Mouse (Mus musculus): ENCODE data around the gene Bhlha9.
"Not testable (repeated sequence)": the region's sequence is repeated elsewhere in the genome, so short reads cannot be mapped to it uniquely, and the experiment has no call there.

Bhlha9 gene

DNA sequence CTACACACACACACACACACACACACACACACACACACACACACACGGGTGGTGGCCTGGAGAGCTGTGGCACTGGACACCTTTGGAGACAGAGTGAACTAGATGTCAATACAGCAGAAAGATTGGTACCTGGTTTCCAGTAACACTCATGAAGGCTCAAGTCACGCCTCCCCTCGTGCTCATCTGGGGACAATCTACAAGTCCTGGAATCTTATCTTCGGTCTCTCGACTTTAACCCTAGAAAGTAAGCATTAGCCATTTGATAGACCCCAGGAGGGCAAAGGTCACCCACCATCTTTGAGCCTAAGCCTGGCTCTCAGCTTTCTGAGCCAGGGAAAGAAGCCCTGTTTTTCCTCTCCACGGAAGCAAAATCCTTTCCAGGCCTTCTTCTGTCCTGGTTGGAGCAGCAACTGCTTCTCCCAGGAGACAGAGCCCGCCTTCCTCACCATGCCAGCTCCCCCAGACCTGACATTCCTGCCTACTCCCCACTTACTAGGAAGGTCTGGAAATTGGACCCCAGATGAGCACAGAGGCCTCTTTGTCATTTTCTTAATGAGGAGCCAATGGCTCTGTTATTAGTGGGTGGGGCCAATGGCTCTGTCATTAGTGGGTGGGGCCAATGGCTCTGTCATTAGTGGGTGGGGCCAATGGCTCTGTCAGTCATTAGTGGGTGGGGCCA lies 10.3 kb upstream of the Bhlha9 start:
- DNase-seq (ENCODE audit: inconsistent ontology term), result no peak

DNA sequence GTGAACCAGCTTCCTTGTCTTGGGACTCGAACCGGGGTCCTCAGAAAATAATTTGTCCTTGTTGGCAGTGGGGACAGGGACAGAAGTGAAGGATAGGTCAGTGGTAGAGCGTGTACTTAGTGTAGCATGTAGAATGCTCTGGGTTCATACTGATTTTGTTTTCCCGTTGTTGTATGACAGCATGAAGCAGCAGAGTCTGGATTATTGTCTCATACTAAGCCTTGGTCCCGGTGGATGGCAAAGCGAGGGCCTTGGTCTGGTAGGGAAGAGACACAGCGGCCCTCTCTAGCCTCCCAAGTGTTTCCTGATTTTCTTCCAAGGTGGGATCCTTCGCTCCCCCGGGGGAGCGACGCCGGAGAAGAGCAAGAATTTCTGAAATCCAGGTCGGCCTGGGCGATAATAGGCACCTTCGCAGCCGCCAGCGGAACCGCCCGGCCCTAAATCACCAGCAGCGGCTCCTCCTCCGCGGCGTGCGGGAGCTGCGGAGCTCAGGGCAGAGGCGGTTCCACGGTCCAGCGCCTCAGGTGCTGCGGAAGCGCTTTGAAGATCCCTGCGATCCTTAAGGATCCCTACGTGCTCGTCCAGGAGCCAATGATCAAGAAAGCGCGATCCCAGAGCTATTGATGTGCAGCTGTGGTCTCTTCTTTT lies 6.1 kb upstream of the Bhlha9 start:
- DNase-seq (ENCODE audit: inconsistent ontology term), result no peak

GRCm38 (mm10) chr11:76667807-76668206 lies 4.5 kb upstream of the Bhlha9 start:
- no peak for DNase-seq (ENCODE audit: inconsistent ontology term)

GRCm38 (mm10) chr11:76672561-76673384 lies 503 bp downstream of the Bhlha9 start:
- DNase-seq (ENCODE audit: inconsistent ontology term), result peak; percentile 29

GRCm38 (mm10) chr11:76674199-76674598 lies 1.9 kb downstream of the Bhlha9 start:
- DNase-seq (ENCODE audit: inconsistent ontology term), result no peak

DNA sequence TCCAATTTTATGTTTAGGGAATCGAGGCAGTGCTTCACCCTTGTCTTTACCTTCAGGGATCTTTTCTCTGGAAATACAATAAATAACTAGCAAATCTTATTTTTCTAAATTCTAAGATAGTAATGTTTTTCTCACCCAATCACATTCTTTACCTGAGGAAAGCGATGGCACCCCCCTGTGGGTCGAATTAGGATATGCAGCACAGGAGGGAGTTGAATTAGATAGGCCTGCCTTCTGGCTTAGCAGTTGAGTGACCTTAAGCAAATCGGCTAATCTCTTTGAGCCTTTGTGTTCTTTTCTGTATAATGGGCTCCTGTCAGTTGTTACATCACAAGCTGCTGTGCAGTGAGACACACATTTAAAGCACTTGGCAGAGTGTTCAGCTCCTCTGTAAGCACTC lies 2.4 kb downstream of the Bhlha9 start:
- no peak for DNase-seq (ENCODE audit: inconsistent ontology term)

- DNase-seq (ENCODE audit: inconsistent ontology term), result not testable (repeated sequence)
Observed at GRCm38 (mm10) chr11:76679508-76679907, 7.2 kb downstream of the Bhlha9 start, which contains the start of gene Trarg1. Gene Trarg1, plus strand, starts transcription at chr11:76679808.

- DNase-seq (ENCODE audit: inconsistent ontology term), result no peak
Observed at GRCm38 (mm10) chr11:76685604-76686003, 13.3 kb downstream of the Bhlha9 start.

DNA sequence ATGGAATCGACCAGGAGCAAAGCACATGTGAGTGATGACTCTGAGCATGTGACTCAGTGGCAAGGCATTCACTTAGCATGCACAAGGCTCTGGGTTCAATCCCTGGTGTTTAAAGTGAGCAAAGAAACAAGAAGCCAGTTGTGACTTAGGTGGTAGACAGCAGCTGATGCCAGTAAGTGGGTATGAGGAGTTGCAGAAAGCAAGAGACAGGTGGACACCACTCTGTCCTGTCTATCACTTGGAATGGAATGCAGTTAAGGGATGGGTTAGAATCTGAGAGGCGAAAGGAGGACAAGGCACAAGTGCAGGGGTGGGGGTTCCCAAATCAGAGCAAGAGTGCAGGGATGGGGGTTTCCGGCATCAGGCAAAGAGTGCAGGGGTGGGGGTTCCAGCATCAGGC lies 19.8 kb downstream of the Bhlha9 start:
- no peak for DNase-seq (ENCODE audit: inconsistent ontology term)

DNA sequence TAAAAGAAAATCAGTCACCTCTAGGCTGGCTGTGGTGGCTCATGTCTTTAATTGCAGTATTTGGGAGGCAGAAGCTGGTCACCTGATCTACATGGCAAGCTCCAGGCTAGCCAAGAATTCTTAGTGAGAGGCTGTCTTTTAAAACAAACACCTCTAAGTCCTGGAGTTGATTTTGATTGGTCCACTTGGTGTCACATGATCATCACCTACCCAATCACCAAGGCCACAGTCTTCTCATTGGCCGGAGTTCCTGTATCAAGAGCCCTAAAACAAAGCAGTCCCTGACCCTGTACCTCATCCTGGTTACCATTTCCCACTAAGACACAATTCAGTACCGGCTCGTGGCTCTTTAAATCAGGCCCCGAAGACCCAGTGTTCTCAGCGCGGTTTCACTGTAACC lies 23.5 kb downstream of the Bhlha9 start:
- DNase-seq (ENCODE audit: inconsistent ontology term), result no peak

GRCm38 (mm10) chr11:76699626-76700025 lies 27.4 kb downstream of the Bhlha9 start:
- no peak for DNase-seq (ENCODE audit: inconsistent ontology term)

GRCm38 (mm10) chr11:76707656-76708055 lies 35.4 kb downstream of the Bhlha9 start:
- DNase-seq (ENCODE audit: inconsistent ontology term), result no peak

DNA sequence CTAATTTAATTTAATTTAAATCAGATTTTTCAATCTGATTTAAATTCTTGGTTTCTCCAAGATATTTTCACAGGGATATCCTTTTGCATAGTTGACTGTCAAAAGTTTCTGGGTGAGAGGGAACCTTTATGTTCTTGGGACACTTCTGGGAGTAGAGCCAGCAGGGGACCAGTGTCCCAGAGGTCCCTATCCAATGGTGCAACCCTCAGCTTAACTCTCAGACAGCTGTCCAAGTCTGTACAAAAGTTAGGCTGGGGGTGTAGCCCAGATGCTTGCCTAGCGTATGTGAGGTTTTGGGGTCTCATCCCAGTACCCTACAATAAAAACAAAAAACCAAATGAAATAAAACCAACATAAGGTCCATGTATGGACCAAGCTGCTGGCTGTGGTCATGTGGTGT lies 35.8 kb downstream of the Bhlha9 start:
- no peak for DNase-seq (ENCODE audit: inconsistent ontology term)

DNA sequence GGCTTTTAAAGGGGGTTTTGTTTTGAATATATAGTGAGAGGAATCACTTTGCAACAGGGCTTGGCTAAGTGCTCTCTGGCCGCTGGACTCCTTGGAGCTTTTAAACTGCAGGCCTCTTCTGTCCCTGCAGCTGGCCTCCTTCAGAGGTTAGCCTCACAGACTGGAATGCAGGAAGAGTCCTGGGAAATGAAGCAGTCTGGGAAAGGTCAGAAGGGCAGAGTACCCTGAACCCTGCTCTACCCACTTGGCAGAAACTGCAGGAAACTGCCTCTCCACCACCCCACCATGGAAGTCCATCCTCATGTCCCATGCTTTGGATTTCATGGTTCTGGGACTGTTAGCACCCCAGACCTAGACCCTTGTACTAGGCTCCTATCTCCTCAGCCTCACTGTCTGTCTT lies 36.6 kb downstream of the Bhlha9 start:
- DNase-seq (ENCODE audit: inconsistent ontology term), result no peak

- DNase-seq (ENCODE audit: inconsistent ontology term), result peak; percentile 72
Observed at GRCm38 (mm10) chr11:76709625-76710452, 37.6 kb downstream of the Bhlha9 start.

DNA sequence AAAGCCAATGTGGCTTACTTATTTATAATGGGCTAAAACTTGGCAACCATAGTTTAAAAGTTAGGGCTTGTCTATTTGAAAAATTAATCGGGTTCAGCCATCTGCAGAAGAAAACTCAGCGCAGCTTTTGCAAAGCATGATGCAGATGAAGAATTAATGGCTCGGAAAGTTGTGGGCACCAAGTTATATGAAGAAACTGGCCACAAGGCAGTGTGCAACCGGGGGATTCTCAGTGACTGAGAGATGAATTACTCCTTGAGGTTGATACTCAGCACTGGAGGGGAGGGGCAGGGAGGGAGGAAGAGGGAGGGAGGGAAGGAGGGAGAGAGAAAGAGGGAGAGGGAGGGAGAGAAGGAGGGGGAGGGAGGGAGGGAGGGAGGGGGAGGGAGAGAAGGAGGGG lies 44.7 kb downstream of the Bhlha9 start:
- no peak for DNase-seq (ENCODE audit: inconsistent ontology term)
